Mouse (Mus musculus): ENCODE data around the gene Srxn1.
"Not testable (repeated sequence)": the region's sequence is repeated elsewhere in the genome, so short reads cannot be mapped to it uniquely, and the experiment has no call there.

Srxn1 gene

GRCm38 (mm10) chr2:152105318-152106224 is at the start of gene Srxn1:
Gene Srxn1, plus strand, starts transcription at chr2:152105516.
- DNase-seq (ENCODE audit: low spot score) = peak; percentile 60

DNA sequence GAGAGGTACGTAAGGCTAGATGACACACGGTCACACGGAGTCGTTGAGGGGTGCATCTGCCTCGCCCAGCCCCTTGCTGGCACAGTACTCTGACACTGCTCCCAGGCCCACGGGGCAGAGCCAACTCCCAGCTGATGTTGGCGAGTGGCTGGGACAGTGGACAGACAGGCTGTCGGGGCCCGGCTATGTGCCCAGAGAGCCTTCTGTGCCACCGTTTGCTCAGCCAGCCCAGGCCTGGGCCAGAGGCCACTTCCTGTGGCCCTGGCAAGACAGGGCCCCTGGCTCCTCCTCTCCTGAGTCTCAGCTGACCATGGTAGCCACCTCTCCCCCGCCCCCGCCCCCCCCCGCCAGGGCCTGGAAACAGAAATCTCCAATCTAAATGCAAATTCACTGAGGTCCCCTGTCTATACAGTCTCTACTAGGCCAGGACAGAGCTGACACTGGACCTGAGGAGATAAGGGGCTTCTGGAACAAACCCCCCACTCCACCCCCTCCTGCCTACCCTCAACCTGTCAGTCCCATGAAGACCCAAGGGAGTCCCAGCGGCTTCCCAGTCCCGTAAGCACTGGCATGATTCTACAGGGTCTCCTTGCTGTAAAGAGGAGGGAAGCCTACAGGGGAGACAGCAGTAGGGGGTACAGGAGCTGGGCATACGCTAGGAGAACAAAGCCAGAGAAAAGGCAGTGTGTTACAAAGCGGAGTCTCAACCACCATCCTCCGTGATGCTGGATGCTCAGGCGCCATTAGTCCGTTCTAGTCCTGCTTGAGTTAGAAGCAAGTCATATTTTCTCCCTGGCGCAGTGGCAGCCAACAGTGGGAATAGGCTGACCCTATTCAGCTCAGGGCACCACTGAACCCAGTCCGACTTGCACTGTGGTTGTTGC is 48.7 kb upstream of the Srxn1 start:
- no peak for DNase-seq (ENCODE audit: low spot score)

- DNase-seq (ENCODE audit: low spot score) = no peak
These were observed 48.1 kb upstream of the Srxn1 start for GRCm38 (mm10) chr2:152057252-152057563.

DNA sequence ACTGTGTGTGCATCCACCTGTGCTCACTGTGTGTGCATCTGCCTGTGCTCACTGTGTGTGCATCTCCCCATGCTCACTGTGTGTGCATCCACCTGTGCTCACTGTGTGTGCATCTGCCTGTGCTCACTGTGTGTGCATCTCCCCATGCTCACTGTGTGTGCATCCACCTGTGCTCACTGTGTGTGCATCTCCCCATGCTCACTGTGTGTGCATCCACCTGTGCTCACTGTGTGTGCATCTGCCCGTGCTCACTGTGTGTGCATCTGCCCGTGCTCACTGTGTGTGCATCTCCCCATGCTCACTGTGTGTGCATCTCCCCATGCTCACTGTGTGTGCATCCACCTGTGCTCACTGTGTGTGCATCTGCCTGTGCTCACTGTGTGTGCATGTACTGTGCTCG is 42.5 kb upstream of the Srxn1 start:
- DNase-seq (ENCODE audit: low spot score) = not testable (repeated sequence)

DNA sequence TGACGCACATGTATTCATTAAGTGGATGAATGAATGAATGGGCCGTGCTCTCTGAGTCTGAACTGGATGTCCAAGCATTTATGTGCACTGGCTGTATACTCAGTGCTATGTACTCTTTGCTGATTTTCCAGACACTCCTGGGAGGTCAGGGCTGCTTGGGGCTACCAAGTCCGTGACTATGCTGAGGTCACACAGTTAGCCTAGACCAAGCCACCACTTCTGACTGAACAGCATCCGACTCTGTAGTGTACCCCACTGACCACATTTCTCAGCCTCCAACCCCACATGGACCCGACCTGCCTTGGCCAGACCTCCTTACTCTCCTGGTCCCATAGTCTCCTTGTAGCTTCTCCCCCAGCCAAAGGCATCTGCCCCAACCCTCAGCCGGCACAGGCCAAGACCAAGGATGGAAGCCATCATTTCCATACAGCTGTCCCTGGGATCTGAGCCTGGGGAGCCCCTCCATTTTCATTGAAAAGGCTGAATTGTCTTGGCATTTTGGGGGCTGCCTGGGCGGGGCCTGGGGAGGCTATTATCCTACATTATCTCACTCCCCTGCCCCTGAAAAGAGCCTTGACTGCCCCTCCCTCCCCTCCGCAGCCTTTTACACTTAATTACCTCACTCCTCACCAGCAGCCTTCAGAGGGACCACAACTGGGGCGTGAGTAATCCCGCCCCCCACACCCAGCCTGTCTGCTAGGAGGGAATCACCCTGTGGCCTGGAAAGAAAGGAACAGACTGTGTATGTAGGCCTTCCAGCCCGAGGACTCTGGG is 36.5 kb upstream of the Srxn1 start:
- no peak for DNase-seq (ENCODE audit: low spot score)

DNA sequence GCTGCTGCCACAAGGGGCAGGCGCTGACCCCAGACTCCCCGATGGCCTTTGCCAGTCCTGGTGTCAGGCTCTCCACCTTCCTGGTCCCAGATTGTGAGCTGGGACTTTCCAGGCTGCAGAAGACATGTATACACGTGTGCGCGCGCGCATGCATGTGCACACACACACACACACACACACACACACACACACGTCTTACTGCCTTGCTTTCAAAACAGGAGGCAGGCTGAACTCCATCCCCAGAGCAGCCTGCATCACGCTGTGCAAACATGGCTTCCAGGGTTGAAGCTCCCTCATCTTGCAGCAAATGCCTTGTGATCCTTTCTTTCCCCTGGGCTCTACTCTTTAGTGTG is 35.9 kb upstream of the Srxn1 start:
- no peak for DNase-seq (ENCODE audit: low spot score)

GRCm38 (mm10) chr2:152069941-152070340 is 35.4 kb upstream of the Srxn1 start:
- no peak for DNase-seq (ENCODE audit: low spot score)

DNA sequence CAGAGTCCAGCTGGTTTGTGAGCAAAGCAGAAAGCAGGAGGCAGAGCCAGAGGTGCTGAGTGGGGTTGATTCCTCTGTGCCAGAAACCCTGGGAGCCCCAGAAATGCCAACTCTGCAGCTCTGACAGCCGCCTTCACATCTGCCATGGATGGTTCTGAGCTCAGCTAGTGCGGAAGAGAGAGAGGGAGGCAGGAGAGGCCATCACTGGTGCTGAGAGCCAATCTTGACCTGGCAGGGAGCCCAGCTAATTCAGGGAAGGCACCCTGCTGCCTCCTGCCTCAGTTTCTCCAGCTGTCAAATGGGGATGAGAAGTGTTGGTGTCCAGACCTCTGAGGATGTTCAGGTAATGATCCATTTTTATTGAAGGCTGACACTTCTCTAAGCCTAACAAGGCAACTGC is 30.8 kb upstream of the Srxn1 start:
- no peak for DNase-seq (ENCODE audit: low spot score)

DNA sequence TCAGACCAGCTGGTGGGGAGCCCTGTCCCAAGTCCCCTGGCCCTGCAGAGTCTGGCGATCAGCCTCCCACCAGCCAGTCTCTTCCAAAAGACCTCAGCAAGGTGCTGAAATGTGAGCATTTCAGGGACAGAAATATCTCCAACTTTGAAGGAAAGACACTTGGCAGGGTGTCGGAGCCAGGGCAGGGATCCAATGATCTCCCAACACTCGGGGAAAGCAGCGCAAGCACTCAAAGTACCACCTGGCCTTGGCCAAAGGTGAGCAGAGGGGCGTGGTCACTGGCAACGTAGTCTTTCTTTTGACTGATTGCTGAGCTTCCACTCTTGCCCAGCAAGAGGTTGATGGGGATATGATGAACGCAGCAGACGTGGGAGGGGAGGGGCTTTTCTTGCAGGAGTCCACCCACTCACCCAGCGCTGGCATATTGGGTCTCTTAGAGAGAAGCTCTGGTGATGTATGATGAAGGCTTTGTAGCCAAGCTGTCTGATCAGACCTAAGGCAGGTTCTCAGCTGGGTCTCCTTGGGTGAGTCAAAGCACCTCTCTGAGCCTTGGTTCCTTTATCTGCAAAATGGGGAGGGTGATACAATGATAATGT is 29.9 kb upstream of the Srxn1 start:
- DNase-seq (ENCODE audit: low spot score) = no peak

DNA sequence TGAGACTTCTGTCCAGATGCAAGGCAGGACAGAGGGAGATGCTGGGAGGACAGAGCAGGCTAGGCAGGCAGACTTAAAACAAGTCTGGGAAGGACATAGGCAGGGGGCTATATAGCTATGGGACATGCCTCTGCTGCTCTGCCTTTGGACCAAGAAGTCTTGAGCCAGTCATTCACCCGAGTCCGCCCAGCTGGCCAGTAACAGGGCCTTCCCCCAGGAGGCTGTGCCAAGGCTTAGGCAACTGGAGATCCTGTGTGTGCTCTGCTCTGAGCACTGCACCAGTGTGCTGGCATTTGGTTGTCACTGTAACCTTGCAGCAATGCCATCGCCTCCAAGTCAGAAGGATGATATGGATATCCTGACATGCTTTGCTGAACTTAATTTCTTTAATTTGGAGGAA is 28.0 kb upstream of the Srxn1 start:
- no peak for DNase-seq (ENCODE audit: low spot score)

DNA sequence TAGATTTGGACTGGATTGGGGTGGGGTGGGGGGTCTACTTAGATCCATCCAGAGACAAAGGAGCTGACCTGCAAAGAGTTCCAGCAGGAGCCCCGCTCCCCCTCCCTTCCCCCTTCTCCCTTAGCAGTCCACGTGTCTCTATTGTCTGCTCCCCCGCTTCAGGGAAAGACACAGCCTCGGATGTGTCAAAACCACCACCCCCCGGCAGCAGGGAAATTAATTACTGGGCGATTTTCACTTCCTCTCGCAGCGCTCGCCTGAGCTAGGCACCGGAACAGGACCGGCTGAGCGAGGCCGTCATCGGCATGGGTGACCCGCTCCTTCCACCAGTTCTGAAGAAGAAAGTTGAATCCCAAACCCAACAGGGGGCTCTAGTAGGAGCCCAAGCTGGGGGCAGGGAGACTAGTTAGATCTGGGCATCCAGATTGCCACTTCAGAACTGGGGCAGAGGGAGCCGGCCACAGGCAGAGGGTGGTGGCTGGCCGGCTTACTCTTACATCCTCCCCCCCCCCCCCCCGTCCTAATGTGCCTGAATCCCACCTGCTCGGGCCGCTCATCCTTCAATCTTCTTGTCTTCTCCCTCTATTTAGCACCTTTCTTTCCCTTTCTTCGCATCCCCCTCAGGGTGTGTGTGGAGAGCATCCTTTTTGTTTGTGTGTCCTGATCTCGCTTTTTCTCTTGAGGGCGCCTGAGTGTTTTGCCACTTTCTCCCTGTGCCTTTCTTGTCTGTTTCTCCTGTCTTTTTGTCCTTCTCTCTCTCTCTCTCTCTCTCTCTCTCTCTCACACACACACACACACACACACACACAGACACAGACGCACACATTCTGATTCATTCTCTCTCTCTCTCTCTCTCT is 24.4 kb upstream of the Srxn1 start, which contains the start of gene Scrt2:
Gene Scrt2, plus strand, starts transcription at position 845 of the 857 bp plus-strand sequence.
- DNase-seq (ENCODE audit: low spot score) = no peak

GRCm38 (mm10) chr2:152081641-152082448 is 23.5 kb upstream of the Srxn1 start:
- peak; percentile 51 for DNase-seq (ENCODE audit: low spot score)

DNA sequence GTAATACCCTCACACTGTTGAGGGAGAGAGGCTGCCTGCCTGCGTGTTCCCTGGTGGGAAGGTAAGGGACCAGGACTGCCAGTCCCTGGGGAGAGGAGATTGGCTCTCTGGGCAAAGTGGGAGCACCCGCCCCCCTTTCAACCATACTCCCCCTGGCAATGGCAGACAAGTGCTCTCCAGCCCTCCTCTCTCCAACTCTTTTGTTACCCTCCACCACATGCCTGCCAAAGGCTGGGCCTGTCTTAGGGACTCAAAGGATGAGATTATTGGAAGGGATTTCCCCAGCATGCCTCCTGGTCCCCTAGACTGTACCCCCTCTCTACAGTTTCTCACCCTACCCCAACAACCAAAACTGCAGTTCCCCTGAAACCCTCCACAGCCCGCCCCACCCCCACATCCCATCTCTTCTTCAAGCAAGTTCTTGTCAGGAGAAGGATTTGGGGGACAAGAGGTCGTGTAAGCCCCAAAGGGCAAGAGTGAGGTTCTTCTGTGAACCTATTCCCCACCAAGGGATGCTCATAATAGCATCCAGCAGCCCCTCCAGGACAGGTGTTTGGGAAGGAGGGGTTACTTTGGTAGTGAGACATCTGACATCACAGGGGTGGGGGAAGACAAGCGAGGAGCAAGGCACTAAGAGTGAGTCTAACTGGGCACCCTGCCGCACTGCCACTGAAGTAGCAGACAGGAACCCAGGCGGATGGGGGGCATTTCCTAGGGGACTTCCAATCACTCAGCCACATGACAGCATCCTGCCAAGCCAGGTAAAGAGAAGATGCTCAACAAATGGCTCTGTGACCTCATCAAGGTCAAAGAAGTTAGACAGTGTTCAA is 22.6 kb upstream of the Srxn1 start:
- no peak for DNase-seq (ENCODE audit: low spot score)

DNA sequence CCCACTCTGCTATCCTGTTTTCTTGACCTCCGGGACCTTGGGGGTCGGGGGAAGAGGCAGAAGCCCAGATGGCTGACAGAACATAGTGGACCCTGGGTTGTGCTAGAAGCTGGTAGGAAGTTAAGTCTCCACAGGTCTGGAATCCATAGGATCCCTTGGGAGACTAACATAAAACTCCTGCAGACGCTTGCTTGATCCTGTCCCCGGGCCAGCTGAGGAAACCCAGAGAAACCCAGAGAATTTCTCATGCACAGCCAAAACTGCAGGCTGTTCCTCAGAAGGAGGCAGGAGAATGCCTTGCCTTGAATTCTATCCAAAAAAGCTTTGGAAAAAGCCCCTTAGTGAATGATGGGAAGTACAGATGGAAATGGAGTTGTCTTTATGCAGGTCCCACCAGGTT is 21.9 kb upstream of the Srxn1 start:
- no peak for DNase-seq (ENCODE audit: low spot score)

GRCm38 (mm10) chr2:152084298-152084697 is 21.0 kb upstream of the Srxn1 start:
- DNase-seq (ENCODE audit: low spot score) = no peak

GRCm38 (mm10) chr2:152085414-152085813 is 19.9 kb upstream of the Srxn1 start:
- no peak for DNase-seq (ENCODE audit: low spot score)

- DNase-seq (ENCODE audit: low spot score) = no peak
These were observed 18.9 kb upstream of the Srxn1 start for GRCm38 (mm10) chr2:152086451-152086850.

GRCm38 (mm10) chr2:152087111-152087510 is 18.2 kb upstream of the Srxn1 start:
- no peak for DNase-seq (ENCODE audit: low spot score)

GRCm38 (mm10) chr2:152089078-152089477 is 16.2 kb upstream of the Srxn1 start:
- DNase-seq (ENCODE audit: low spot score) = no peak

Data from urinary bladder, postnatal 10 days (tissue).